Mouse (Mus musculus): ENCODE data around the gene Slc43a1. TPM values are rescaled to one million over a fixed set of nuclear protein-coding genes. Genes with fewer than 3 reads are reported as not detected.
A peak's percentile ranks its signal among the peaks of the same experiment; 100 is the strongest.
"Not testable (repeated sequence)": the region's sequence is repeated elsewhere in the genome, so short reads cannot be mapped to it uniquely, and the experiment has no call there.

Gene Slc43a1
- polyA plus RNA-seq, 1 experiment from 2014 or later = 14.4 TPM

- 0 out of 2 replicates have a peak overlapping the region, but pooled peaks have one; percentile 31 for H3K27ac ChIP-seq
These were observed 50.8 kb downstream of the Slc43a1 start for GRCm38 (mm10) chr2:84889316-84890044.

GRCm38 (mm10) chr2:84890045-84890340, 51.3 kb downstream of the Slc43a1 start:
- Histone ChIP-seq H3K9me3 (no peaks in the 10 kb centered on the region), H3K4me2 (no peak overlapping the region), H3K4me1 (peaks cover 38% of the 10 kb centered on the region), H3K27me3 (peaks cover 62% of the 10 kb centered on the region), H3K4me3 (replicated peaks) (no peak overlapping the region), H3K36me3 (replicated peaks) (no peaks in the 10 kb centered on the region), H3K27ac (no peak overlapping the region), H3K9ac (no peak overlapping the region)
- no peak for ATAC-seq (ENCODE audit: low FRiP score)
- 3% methylated on average over 5 of the region's 5 CpGs for WGBS

More at GRCm38 (mm10) chr2:84889316-84890044, 50.8 kb downstream of the Slc43a1 start:
- WGBS = 15% methylated on average over 14 of the region's 14 CpGs
- Histone ChIP-seq H3K4me1 (peaks cover 38% of the 10 kb centered on the region), H3K9me3 (no peaks in the 10 kb centered on the region), H3K9ac (no peak overlapping the region), H3K36me3 (replicated peaks) (no peaks in the 10 kb centered on the region), H3K27me3 (peaks cover 67% of the 10 kb centered on the region), H3K4me2 (peak overlapping the region; percentile 79), H3K4me3 (replicated peaks) (peak overlapping the region; percentile 65)
- no peak for ATAC-seq (ENCODE audit: low FRiP score)

GRCm38 (mm10) chr2:84893359-84893758, 54.7 kb downstream of the Slc43a1 start:
- no peaks in the 10 kb centered on the region for H3K9me3 ChIP-seq
- H3K36me3 ChIP-seq (replicated peaks) = no peaks in the 10 kb centered on the region
- H3K4me2 ChIP-seq = no peak overlapping the region
- H3K4me3 ChIP-seq (replicated peaks) = no peak overlapping the region
- ATAC-seq (ENCODE audit: low FRiP score) = no peak
- peaks cover 11% of the 10 kb centered on the region for H3K4me1 ChIP-seq
- H3K27me3 ChIP-seq = peaks cover 29% of the 10 kb centered on the region
- H3K9ac ChIP-seq = no peak overlapping the region
- 50% methylated on average over 6 of the region's 6 CpGs for WGBS
- no peak overlapping the region for H3K27ac ChIP-seq

GRCm38 (mm10) chr2:84895495-84896198, 57.0 kb downstream of the Slc43a1 start:
- H3K4me3 ChIP-seq (replicated peaks) = no peak overlapping the region
- H3K4me1 ChIP-seq = no peaks in the 10 kb centered on the region; the same call in 1 of the 2 replicates
- no peak for ATAC-seq (ENCODE audit: low FRiP score)
- no peak overlapping the region for H3K4me2 ChIP-seq
- no peak overlapping the region for H3K27ac ChIP-seq
- H3K27me3 ChIP-seq = peaks cover 12% of the 10 kb centered on the region; the same call in 1 of the 2 replicates
- H3K9me3 ChIP-seq = no peaks in the 10 kb centered on the region
- H3K36me3 ChIP-seq (replicated peaks) = no peaks in the 10 kb centered on the region
- 73% methylated on average over 4 of the region's 4 CpGs for WGBS
- no peak overlapping the region for H3K9ac ChIP-seq

GRCm38 (mm10) chr2:84896686-84897085, 58.0 kb downstream of the Slc43a1 start:
- ATAC-seq (ENCODE audit: low FRiP score); H3K36me3 ChIP-seq (replicated peaks); H3K4me1 ChIP-seq; H3K4me3 ChIP-seq (replicated peaks); H3K4me2 ChIP-seq; H3K9ac ChIP-seq; H3K27me3 ChIP-seq; H3K27ac ChIP-seq; H3K9me3 ChIP-seq: not testable (repeated sequence)
- WGBS = 85% methylated on average over 6 of the region's 6 CpGs

GRCm38 (mm10) chr2:84912722-84913121, 74.1 kb downstream of the Slc43a1 start:
- 84% methylated on average over 3 of the region's 3 CpGs for WGBS

More at GRCm38 (mm10) chr2:84912722-84913121, 74.1 kb downstream of the Slc43a1 start:
- ATAC-seq (ENCODE audit: low FRiP score) = no peak
- no peaks in the 10 kb centered on the region for H3K9me3 ChIP-seq
- H3K4me1 ChIP-seq = no peaks in the 10 kb centered on the region
- H3K9ac ChIP-seq = no peak overlapping the region
- H3K4me2 ChIP-seq = no peak overlapping the region
- no peak overlapping the region for H3K27ac ChIP-seq
- no peak overlapping the region for H3K4me3 ChIP-seq (replicated peaks)
- H3K36me3 ChIP-seq (replicated peaks) = no peaks in the 10 kb centered on the region
- H3K27me3 ChIP-seq = no peaks in the 10 kb centered on the region

Other genes with a start within 250 kb of the Slc43a1 start
- 52.6 and 53.6 TPM in 2 replicates for gene Ctnnd1, start 188.1 kb upstream of the Slc43a1 start, polyA plus RNA-seq (2016; fragmentation: Nextera tagmentation; extraction: Ambion mirVana)
- 0.33 and 0.49 TPM in 2 replicates for gene Btbd18, start 179.8 kb upstream of the Slc43a1 start, polyA plus RNA-seq (2016; fragmentation: Nextera tagmentation; extraction: Ambion mirVana)
- 448 and 458 TPM in 2 replicates for gene Selenoh, start 168.1 kb upstream of the Slc43a1 start, polyA plus RNA-seq (2016; fragmentation: Nextera tagmentation; extraction: Ambion mirVana)
- gene Gm28635, start 160.8 kb upstream of the Slc43a1 start, polyA plus RNA-seq (2016; fragmentation: Nextera tagmentation; extraction: Ambion mirVana) = not detected in 2 replicates
- gene Med19, start 160.4 kb upstream of the Slc43a1 start, polyA plus RNA-seq (2016; fragmentation: Nextera tagmentation; extraction: Ambion mirVana) = 55.0 and 59.3 TPM in 2 replicates
- 175 and 177 TPM in 2 replicates for gene Tmx2, start 159.7 kb upstream of the Slc43a1 start, polyA plus RNA-seq (2016; fragmentation: Nextera tagmentation; extraction: Ambion mirVana)
- gene Zdhhc5, start 123.7 kb upstream of the Slc43a1 start, polyA plus RNA-seq (2016; fragmentation: Nextera tagmentation; extraction: Ambion mirVana) = 28.1 and 31.4 TPM in 2 replicates
- gene Clp1, start 111.5 kb upstream of the Slc43a1 start, polyA plus RNA-seq (2016; fragmentation: Nextera tagmentation; extraction: Ambion mirVana) = 39.9 and 40.7 TPM in 2 replicates
- gene Ypel4, start 104.8 kb upstream of the Slc43a1 start, polyA plus RNA-seq (2016; fragmentation: Nextera tagmentation; extraction: Ambion mirVana) = 18.7 and 19.6 TPM in 2 replicates
- 9.4 and 10.2 TPM in 2 replicates for gene Gm19426, start 95.2 kb upstream of the Slc43a1 start, polyA plus RNA-seq (2016; fragmentation: Nextera tagmentation; extraction: Ambion mirVana)
- gene Serping1, start 63.4 kb upstream of the Slc43a1 start, polyA plus RNA-seq (2016; fragmentation: Nextera tagmentation; extraction: Ambion mirVana) = 27.6 and 30.3 TPM in 2 replicates
- 30.0 and 30.5 TPM in 2 replicates for gene Ube2l6, start 40.0 kb upstream of the Slc43a1 start, polyA plus RNA-seq (2016; fragmentation: Nextera tagmentation; extraction: Ambion mirVana)
- not detected in 2 replicates for gene Smtnl1, start 16.2 kb upstream of the Slc43a1 start, polyA plus RNA-seq (2016; fragmentation: Nextera tagmentation; extraction: Ambion mirVana)
- 36.7 and 42.3 TPM in 2 replicates for gene Timm10, start 11.9 kb upstream of the Slc43a1 start, polyA plus RNA-seq (2016; fragmentation: Nextera tagmentation; extraction: Ambion mirVana)
- gene Rtn4rl2, start 47.9 kb downstream of the Slc43a1 start, polyA plus RNA-seq (2016; fragmentation: Nextera tagmentation; extraction: Ambion mirVana) = 5.2 and 7.9 TPM in 2 replicates
- 10.1 and 11.3 TPM in 2 replicates for gene Slc43a3, start 97.7 kb downstream of the Slc43a1 start, polyA plus RNA-seq (2016; fragmentation: Nextera tagmentation; extraction: Ambion mirVana)
- gene Prg2, start 141.6 kb downstream of the Slc43a1 start, polyA plus RNA-seq (2016; fragmentation: Nextera tagmentation; extraction: Ambion mirVana) = not detected in 2 replicates
- gene Prg3, start 149.4 kb downstream of the Slc43a1 start, polyA plus RNA-seq (2016; fragmentation: Nextera tagmentation; extraction: Ambion mirVana) = not detected in 2 replicates
- 309 and 322 TPM in 2 replicates for gene Ssrp1, start 198.4 kb downstream of the Slc43a1 start, polyA plus RNA-seq (2016; fragmentation: Nextera tagmentation; extraction: Ambion mirVana)
- gene P2rx3, start 198.6 kb downstream of the Slc43a1 start, polyA plus RNA-seq (2016; fragmentation: Nextera tagmentation; extraction: Ambion mirVana) = 1.4 and 1.6 TPM in 2 replicates
- 38.3 and 39.7 TPM in 2 replicates for gene Tnks1bp1, start 209.2 kb downstream of the Slc43a1 start, polyA plus RNA-seq (2016; fragmentation: Nextera tagmentation; extraction: Ambion mirVana)

Measured in forebrain, embryonic 12.5 days (tissue).